Mouse (Mus musculus): ENCODE data around the gene Mapk12. TPM values are rescaled to one million over a fixed set of nuclear protein-coding genes. Genes with fewer than 3 reads are reported as not detected.

Mapk12 gene
- total RNA-seq, 1 experiment: 8.1 TPM

DNA sequence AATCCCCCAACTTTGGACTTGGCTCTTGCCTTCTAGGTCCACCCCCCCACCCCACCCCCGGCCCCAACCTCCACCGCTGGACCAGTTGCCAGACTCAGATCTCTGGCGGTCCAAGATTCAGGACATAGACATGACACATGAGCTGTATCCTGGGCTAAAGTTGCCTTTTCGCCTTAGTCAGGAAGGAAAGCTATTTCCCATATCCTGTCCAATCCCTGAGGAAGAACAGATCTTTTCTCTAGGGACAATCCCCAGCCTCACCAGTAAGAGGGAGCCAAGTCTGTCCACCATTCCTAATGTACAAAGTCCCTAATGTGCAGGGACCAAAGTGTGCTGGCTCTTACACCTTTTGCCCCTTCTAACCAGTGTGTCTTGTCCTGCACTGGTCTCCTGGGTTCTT, 1.4 kb upstream of the Mapk12 start:
- H3K9me3 ChIP-seq (ENCODE audit: control insufficient read depth, insufficient read depth, low read depth, low read length): no peaks in the 10 kb centered on the region
- TF ChIP-seq MAFK (IDR thresholded peaks at IDR 0.05; ENCODE audit: insufficient read depth, low read depth, low read length) (no peak), ZC3H11A (IDR thresholded peaks at IDR 0.05; ENCODE audit: borderline replicate concordance, low read depth, low read length) (no peak), ZNF384 (IDR thresholded peaks at IDR 0.05; ENCODE audit: low read depth, low read length) (no peak), CHD2 (IDR thresholded peaks at IDR 0.05; ENCODE audit: low read depth, low read length) (no peak), HCFC1 (IDR thresholded peaks at IDR 0.05; ENCODE audit: borderline replicate concordance, insufficient read depth, low read length) (no peak)
- H3K27ac ChIP-seq (ENCODE audit: insufficient read depth, low read depth, low read length, poor library complexity, severe bottlenecking): no peak overlapping the region
- in situ Hi-C loops (cut with MboI; ENCODE audit: low sequenced_read_pairs in 2 of 2, unreplicated experiment in 2 of 2): no loop called here
- peaks cover 4% of the 10 kb centered on the region; the same call in 1 of the 2 replicates for H3K36me3 ChIP-seq (ENCODE audit: control insufficient read depth, insufficient read depth, low read length, poor library complexity, severe bottlenecking)
- no peak overlapping the region for H3K9ac ChIP-seq (ENCODE audit: insufficient read depth, low read depth, low read length, poor library complexity, severe bottlenecking)
- DNase-seq (ENCODE audit: low read depth, low spot score): no peak
- peaks cover 0 to 19% of the 10 kb centered on the region in 2 experiments; a peak in 2 of 4 replicates for H3K4me1 ChIP-seq (ENCODE audit: control insufficient read depth in 2 of 2, insufficient read depth in 2 of 2, low read length in 2 of 2, poor library complexity in 1 of 2)
- no peak overlapping the region for H3K4me3 ChIP-seq (ENCODE audit: insufficient read depth in 1 of 2, low read depth in 1 of 2, low read length in 2 of 2, poor library complexity in 1 of 2, severe bottlenecking in 1 of 2)

DNA sequence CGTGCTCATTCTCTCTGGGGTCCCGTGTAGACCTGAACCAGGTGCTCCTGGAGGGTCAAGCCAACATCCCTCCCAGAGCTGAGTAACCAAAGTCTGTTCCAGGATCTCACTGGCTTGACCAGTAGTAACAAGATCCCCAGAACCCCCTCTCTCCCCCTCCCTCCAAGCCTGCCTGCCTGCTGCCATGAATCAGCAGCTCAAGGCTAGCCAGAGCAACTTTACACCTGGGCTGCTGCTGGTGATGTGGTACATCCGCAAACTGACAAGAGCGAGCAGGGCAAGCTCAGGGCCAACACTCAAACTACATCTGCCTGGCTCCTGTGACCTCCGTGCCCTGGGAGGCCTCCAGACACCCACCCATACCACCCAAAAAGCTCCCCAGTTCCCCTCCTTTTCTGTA, 940 bp upstream of the Mapk12 start:
- Histone ChIP-seq H3K4me3 (ENCODE audit: insufficient read depth in 1 of 2, low read depth in 1 of 2, low read length in 2 of 2, poor library complexity in 1 of 2, severe bottlenecking in 1 of 2) (no peak overlapping the region; a peak in 2 of 4 replicates), H3K36me3 (ENCODE audit: control insufficient read depth, insufficient read depth, low read length, poor library complexity, severe bottlenecking) (peaks cover 4% of the 10 kb centered on the region; the same call in 1 of the 2 replicates), H3K4me1 (ENCODE audit: control insufficient read depth in 2 of 2, insufficient read depth in 2 of 2, low read length in 2 of 2, poor library complexity in 1 of 2) (peaks cover 0 to 17% of the 10 kb centered on the region in 2 experiments; a peak in 1 of 4 replicates), H3K9ac (ENCODE audit: insufficient read depth, low read depth, low read length, poor library complexity, severe bottlenecking) (peak overlapping the region; percentile 14; the same call in 1 of the 2 replicates), H3K27ac (ENCODE audit: insufficient read depth, low read depth, low read length, poor library complexity, severe bottlenecking) (no peak overlapping the region), H3K9me3 (ENCODE audit: control insufficient read depth, insufficient read depth, low read depth, low read length) (no peaks in the 10 kb centered on the region)
- TF ChIP-seq ZNF384 (IDR thresholded peaks at IDR 0.05; ENCODE audit: low read depth, low read length) (no peak), HCFC1 (IDR thresholded peaks at IDR 0.05; ENCODE audit: borderline replicate concordance, insufficient read depth, low read length) (no peak), ZC3H11A (IDR thresholded peaks at IDR 0.05; ENCODE audit: borderline replicate concordance, low read depth, low read length) (no peak), CHD2 (IDR thresholded peaks at IDR 0.05; ENCODE audit: low read depth, low read length) (no peak), MAFK (IDR thresholded peaks at IDR 0.05; ENCODE audit: insufficient read depth, low read depth, low read length) (no peak)
- no peak for DNase-seq (ENCODE audit: low read depth, low spot score)
- in situ Hi-C loops (cut with MboI; ENCODE audit: low sequenced_read_pairs in 2 of 2, unreplicated experiment in 2 of 2): no loop called here

DNA sequence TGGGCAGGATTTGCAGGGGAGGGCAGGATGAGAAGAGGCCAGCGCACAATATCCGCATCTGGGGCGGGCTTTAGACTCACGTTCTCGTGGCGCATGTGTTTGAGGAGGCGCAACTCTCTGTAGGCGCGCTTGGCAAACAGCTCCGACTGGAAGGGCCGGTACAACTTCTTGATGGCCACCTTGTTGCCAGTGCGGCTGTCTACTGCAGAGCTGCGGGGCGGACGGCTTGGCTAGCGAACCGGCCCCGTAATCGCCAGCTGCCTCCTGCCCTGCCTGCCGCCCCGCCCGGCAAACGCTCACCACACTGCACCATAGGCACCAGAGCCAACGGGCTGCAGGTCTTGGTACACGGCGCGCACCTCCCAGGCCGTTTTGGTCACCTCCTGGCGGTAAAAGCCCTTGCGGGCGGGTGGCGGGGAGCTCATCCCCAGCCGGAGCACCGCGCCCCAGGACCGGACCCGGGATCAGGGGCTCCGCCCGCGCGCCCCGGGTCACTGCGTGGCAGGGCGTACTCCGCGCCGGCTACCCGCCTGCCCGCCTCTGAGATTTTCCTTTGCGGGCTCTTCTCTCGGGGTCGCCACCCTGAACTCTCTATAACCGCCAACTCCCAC, 350 bp downstream of the Mapk12 start:
- TF ChIP-seq ZC3H11A (IDR thresholded peaks at IDR 0.05; ENCODE audit: borderline replicate concordance, low read depth, low read length) (no peak), ZNF384 (IDR thresholded peaks at IDR 0.05; ENCODE audit: low read depth, low read length) (no peak), CHD2 (IDR thresholded peaks at IDR 0.05; ENCODE audit: low read depth, low read length) (no peak), HCFC1 (IDR thresholded peaks at IDR 0.05; ENCODE audit: borderline replicate concordance, insufficient read depth, low read length) (no peak), MAFK (IDR thresholded peaks at IDR 0.05; ENCODE audit: insufficient read depth, low read depth, low read length) (no peak)
- H3K9ac ChIP-seq (ENCODE audit: insufficient read depth, low read depth, low read length, poor library complexity, severe bottlenecking): peak overlapping the region; percentile 84
- peak overlapping the region; percentile 69 to 88 for H3K4me3 ChIP-seq (ENCODE audit: insufficient read depth in 1 of 2, low read depth in 1 of 2, low read length in 2 of 2, poor library complexity in 1 of 2, severe bottlenecking in 1 of 2)
- H3K4me1 ChIP-seq (ENCODE audit: control insufficient read depth in 2 of 2, insufficient read depth in 2 of 2, low read length in 2 of 2, poor library complexity in 1 of 2): peaks cover 0 to 11% of the 10 kb centered on the region in 2 experiments; a peak in 1 of 4 replicates
- in situ Hi-C loops (cut with MboI; ENCODE audit: low sequenced_read_pairs in 2 of 2, unreplicated experiment in 2 of 2): no loop called here
- DNase-seq (ENCODE audit: low read depth, low spot score): no peak
- no peak overlapping the region for H3K27ac ChIP-seq (ENCODE audit: insufficient read depth, low read depth, low read length, poor library complexity, severe bottlenecking)
- H3K9me3 ChIP-seq (ENCODE audit: control insufficient read depth, insufficient read depth, low read depth, low read length): no peaks in the 10 kb centered on the region
- peaks cover 4% of the 10 kb centered on the region; the same call in 1 of the 2 replicates for H3K36me3 ChIP-seq (ENCODE audit: control insufficient read depth, insufficient read depth, low read length, poor library complexity, severe bottlenecking)

DNA sequence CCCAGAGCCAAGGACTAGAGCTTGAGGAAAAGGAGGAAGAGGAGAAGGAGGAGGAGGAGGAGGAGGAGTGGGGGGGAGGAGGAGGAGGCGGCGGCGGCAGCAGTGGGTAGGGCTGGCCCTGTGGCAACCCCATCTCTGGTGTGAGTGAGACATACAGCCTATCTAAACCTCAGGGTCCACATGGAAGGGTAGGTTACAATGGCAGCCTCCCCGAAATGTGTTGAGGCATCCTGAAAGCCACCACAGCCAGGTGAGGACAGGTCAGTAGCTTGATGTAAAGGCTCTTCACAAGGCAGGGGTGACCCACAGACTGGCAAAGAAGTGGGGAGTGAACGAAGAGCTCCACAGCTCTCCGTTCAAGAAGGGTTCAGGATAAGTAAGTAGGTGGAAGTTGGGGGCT, 2.0 kb downstream of the Mapk12 start:
- TF ChIP-seq MAFK (IDR thresholded peaks at IDR 0.05; ENCODE audit: insufficient read depth, low read depth, low read length): no peak
- TF ChIP-seq ZC3H11A (IDR thresholded peaks at IDR 0.05; ENCODE audit: borderline replicate concordance, low read depth, low read length): no peak
- no peak for TF ChIP-seq ZNF384 (IDR thresholded peaks at IDR 0.05; ENCODE audit: low read depth, low read length)
- TF ChIP-seq HCFC1 (IDR thresholded peaks at IDR 0.05; ENCODE audit: borderline replicate concordance, insufficient read depth, low read length): no peak
- no peak for TF ChIP-seq CHD2 (IDR thresholded peaks at IDR 0.05; ENCODE audit: low read depth, low read length)
- peaks cover 0 to 11% of the 10 kb centered on the region in 2 experiments; a peak in 1 of 4 replicates for H3K4me1 ChIP-seq (ENCODE audit: control insufficient read depth in 2 of 2, insufficient read depth in 2 of 2, low read length in 2 of 2, poor library complexity in 1 of 2)
- DNase-seq (ENCODE audit: low read depth, low spot score): no peak
- in situ Hi-C loops (cut with MboI; ENCODE audit: low sequenced_read_pairs in 2 of 2, unreplicated experiment in 2 of 2): no loop called here
- no peaks in the 10 kb centered on the region for H3K9me3 ChIP-seq (ENCODE audit: control insufficient read depth, insufficient read depth, low read depth, low read length)
- no peak overlapping the region for H3K4me3 ChIP-seq (ENCODE audit: insufficient read depth in 1 of 2, low read depth in 1 of 2, low read length in 2 of 2, poor library complexity in 1 of 2, severe bottlenecking in 1 of 2)
- no peak overlapping the region for H3K27ac ChIP-seq (ENCODE audit: insufficient read depth, low read depth, low read length, poor library complexity, severe bottlenecking)
- H3K36me3 ChIP-seq (ENCODE audit: control insufficient read depth, insufficient read depth, low read length, poor library complexity, severe bottlenecking): no peaks in the 10 kb centered on the region; the same call in 1 of the 2 replicates
- no peak overlapping the region for H3K9ac ChIP-seq (ENCODE audit: insufficient read depth, low read depth, low read length, poor library complexity, severe bottlenecking)
